Mouse (Mus musculus) kidney, adult 9 months (tissue): Measurements from ENCODE around the gene Zbtb4.

Experiments
- DNase-seq: peaks from one replicate; pipeline ENCODE4 v3.0.0; 2022

Gene Zbtb4

DNA sequence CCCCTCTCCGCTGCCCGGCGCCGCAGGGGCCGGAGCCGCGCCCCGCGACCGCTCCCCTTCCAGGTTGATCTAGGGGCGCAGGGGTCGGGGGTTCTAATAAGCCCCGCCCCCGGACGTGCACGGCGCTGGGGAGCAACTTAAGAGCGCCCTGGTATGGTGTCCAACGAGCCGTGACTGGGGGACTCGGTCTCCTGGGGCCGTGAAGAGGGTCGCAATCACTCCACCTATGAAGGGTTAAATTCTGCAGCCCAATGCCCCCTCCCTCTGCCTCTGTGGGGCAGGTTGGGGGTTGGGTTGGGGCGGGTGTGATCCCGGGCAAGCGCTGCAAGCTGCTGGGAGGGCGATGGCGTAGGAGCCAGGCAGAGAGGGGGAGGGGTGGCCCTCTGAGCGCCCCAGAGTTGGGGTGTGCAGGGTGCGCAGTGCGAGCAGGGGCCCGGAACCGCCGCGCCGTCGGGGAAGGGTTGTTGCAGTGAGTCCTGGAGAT lies 456 bp downstream of the Zbtb4 start:
- peak; percentile 68 for DNase-seq

DNA sequence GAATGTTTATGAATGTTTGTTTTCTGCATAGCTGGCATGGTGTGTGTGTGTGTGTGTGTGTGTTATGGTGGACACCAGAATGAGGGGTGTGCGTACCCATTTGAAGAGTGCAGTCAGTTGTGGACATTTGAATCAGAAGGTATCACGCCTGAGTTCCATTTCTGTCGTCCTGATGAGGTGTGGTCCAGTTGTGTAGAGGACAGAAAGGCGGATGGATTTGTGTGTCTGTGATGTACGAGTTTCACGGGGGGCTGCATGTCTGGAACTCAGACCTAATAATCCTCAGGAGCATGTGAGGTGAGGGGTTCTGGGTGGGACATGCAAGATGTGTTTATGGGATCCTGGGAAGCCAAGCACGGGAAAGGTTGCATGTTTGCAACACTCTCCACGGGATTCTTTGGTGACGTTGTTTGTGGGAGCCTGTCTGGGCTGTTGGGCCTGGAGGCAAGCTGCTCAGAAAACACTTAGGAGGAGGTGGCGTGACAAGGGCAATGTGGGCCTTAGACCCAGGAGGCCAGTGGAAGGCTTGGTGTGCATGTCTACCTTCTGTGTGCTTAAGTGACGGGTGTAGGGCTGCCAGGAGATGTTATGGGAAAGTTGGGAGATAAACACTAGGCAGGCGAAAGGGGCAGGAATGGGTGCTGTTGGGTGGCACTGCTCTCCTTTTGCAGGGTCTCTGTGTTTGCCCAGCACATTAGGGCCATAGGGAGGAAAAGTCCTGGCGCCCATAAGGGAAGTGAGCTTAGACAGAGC lies 1.3 kb downstream of the Zbtb4 start:
- DNase-seq, result peak; percentile 20

DNA sequence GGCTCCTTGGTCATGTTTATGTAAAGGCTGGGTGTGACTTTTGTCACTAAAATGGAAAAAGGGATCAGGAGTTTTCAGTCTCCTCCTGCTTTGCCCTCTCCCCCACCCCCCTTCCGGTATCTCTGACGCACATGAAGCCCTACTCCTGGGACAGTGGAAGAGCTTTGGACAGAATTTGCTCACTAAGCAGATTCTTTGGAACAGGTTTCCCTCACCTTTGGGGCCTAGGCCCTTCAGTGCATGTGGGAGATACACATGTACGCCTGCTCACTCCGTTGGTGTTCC lies 1.9 kb downstream of the Zbtb4 start:
- DNase-seq, result peak; percentile 19

DNA sequence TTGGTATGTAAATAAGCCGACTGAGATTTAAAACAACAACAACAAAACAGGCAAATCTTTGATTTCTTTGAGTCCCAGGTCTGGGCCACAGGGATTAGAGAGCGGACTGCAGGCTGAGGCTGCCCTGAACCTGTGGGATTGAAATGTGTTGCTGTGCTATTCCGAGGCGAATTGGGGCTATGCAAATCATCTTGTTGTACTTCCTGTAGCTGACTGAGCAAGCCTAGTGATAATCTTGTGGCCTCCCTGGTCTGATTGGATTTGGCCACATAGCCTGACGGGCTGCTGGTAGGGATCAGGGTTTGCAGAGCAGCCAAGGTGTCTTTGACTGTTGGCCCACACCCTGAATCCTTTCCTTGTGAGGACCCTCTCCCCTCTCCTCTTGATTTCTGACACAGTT lies 9.2 kb downstream of the Zbtb4 start:
- DNase-seq, result no peak

DNA sequence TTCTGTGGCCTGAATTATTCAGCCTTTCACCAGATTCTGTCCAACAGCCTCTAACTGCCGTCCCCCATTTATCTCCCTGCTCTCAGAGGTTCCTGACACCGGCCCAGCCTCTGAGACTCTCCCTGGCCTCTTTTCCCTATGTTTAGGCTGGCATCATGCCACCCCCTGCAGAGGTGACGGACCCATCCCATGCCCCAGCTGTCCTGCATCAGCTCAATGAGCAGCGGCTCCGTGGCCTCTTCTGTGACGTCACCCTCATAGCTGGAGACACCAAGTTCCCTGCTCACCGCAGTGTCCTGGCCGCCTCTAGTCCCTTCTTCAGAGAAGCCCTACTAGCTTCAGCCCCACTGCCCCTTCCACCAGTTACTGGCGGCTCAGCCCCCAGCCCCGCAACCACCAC lies 10.0 kb downstream of the Zbtb4 start:
- no peak for DNase-seq

- DNase-seq, result no peak
Observed at GRCm38 (mm10) chr11:69776488-69776887, 10.8 kb downstream of the Zbtb4 start.

DNA sequence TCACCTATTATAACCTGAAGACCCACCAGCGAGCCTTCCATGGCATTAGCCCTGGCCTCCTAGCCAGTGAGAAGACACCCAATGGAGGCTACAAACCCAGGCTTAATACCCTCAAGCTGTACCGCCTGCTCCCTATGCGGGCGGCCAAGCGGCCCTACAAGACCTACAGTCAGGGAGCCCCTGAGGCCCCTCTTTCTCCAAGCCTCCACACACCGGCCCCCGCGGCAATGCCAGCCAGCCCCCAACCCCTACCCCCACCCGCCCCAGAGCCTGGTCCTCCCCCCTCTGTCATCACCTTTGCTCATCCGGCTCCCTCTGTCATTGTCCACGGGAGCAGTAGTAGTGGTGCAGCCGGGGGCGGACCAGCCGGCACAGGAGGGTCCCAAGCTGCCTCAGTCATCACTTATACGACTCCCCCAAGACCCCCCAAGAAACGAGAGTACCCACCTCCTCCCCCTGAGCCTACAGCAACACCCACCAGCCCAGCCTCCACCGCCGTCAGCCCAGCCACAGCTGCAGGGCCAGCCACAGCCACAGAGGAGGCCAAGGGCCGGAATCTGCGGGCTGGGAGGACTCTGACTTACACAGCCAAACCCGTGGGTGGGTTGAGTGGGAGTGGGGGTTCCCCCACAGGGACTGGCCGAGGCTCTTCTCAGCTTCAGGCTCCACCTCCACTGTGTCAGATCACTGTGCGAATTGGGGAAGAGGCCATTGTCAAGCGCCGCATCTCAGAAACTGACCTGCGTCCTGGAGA lies 12.0 kb downstream of the Zbtb4 start:
- DNase-seq, result no peak

DNA sequence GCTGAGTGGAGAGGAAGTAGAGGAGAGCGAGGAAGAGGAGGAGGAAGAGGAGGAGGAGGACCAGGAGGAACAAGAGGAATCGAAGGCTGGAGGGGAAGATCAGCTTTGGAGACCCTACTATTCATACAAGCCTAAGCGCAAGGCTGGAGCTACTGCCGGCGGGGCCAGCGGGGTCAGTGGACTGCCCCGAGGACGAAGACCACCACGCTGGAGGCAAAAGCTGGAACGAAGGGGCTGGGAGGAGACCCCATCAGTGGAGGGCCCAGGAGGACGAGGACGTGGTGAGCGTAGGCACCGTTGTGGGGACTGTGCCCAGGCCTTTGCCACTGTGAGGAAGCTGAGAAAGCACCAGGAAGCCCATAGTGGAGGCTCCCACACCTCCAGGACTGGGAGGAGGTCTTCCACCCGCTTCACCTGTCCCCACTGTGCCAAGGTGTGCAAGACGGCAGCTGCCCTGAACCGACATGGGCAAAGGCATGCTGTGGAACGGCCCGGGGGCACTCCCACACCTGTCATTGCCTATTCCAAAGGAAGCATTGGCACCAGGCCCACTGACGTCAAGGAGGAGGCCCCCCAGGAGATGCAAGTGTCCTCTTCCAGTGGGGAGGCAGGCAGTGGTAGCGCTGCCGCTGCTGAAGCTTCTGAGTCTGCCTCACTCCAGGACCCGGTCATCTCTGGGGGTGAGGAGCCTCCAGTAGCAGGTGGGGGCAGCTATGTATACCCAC lies 12.7 kb downstream of the Zbtb4 start:
- no peak for DNase-seq

- no peak for DNase-seq
Observed at GRCm38 (mm10) chr11:69778985-69779384, 13.3 kb downstream of the Zbtb4 start.

GRCm38 (mm10) chr11:69781828-69782227 lies 16.1 kb downstream of the Zbtb4 start:
- DNase-seq, result no peak

GRCm38 (mm10) chr11:69784793-69785272 lies 19.1 kb downstream of the Zbtb4 start:
- DNase-seq, result peak; percentile 49

DNA sequence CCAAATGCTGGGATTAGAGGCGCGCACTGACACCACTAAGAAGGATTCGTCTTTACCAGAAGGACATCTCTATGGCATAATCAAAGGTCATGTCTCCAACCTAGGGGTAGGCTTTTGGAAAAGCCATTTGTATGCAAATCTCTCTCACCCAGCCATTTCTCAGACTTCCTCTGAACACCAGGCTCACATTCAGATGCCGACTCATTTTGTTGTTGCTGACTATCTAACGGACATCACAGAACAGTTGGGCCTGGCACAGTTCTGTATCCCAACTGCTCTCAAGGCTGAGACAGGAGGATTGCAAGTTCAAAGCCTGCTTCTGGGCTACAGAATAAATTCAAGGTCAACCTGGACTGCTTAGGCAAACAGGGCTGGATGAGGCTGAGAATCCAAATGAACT lies 21.6 kb downstream of the Zbtb4 start:
- no peak for DNase-seq

DNA sequence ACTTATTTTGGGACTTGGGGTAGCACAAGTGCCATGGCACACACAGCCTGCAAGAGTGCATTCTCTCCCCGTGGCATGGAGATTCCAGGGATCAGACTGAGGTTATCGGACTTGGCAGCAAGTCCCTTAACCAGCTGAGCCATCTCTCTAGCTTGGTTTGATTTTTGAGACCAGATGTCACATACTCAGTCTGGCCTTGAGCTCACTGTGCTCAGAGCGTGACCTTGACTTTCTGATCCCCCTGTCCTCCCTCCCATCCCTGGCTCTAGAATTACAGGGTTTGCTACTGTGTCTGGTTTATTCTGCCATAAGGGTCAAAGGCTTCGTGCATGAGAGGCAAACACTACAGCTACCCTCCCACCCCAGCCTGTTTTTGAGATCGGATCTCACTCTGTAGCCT lies 23.7 kb downstream of the Zbtb4 start:
- DNase-seq, result no peak

GRCm38 (mm10) chr11:69791420-69791819 lies 25.7 kb downstream of the Zbtb4 start:
- no peak for DNase-seq

- DNase-seq, result no peak
Observed at GRCm38 (mm10) chr11:69793429-69793828, 27.7 kb downstream of the Zbtb4 start.

GRCm38 (mm10) chr11:69795168-69795982 lies 29.7 kb downstream of the Zbtb4 start, which contains the start of gene Chrnb1:
TSS of gene Chrnb1 (minus strand) at chr11:69795943.
- peak; percentile 99 for DNase-seq

- peak; percentile 34 for DNase-seq
Observed at GRCm38 (mm10) chr11:69795983-69796435, 30.3 kb downstream of the Zbtb4 start.

GRCm38 (mm10) chr11:69797924-69798323 lies 32.2 kb downstream of the Zbtb4 start:
- DNase-seq, result no peak

DNA sequence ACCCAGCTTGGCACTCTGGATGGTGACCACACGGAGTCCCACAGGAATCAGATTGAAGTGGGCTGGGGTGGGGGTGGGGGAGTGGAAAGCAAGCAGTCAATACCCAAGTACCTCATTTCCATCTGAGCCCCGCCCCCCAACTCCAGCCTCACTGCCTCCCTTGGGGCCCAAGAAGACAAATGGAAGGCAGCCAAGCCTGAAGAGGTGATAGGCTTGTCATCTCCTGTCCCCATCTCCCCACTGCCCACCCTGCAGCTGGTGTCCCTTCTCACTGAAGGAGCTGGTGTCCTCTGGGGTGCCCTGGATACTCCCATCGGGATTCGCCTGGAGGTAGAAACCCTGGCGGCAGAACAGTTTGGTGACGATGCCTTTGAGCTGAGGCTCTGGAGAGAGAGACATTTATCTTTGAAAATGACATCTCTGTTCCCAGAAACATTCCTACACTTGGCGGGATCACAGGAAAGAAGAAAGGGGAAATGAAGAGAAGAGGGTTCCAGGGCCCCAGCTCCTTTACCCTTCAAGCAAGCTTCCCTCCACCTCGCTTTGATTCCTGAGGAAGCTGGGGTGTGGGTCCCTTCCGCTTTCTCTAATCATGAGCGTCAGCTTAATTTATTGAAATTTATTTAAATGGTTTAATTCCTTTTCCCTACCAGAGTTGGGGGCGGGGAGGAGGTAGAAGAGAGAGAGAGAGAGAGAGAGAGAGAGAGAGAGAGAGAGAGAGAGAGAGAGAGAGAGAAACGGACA lies 33.9 kb downstream of the Zbtb4 start:
- DNase-seq, result no peak

DNA sequence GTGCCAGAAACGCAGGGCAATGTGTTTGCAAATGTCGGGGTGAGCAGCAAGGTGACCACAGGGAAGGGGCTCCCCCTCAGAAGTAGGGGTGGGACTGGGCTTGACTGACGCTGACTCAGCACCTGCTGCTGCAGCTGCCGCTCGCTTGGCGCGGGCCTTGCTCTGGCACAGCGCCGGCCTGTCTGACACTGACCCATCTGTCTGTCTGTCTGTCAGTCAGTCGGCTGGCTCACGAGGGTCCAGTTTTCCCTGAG lies 34.4 kb downstream of the Zbtb4 start:
- DNase-seq, result no peak

DNA sequence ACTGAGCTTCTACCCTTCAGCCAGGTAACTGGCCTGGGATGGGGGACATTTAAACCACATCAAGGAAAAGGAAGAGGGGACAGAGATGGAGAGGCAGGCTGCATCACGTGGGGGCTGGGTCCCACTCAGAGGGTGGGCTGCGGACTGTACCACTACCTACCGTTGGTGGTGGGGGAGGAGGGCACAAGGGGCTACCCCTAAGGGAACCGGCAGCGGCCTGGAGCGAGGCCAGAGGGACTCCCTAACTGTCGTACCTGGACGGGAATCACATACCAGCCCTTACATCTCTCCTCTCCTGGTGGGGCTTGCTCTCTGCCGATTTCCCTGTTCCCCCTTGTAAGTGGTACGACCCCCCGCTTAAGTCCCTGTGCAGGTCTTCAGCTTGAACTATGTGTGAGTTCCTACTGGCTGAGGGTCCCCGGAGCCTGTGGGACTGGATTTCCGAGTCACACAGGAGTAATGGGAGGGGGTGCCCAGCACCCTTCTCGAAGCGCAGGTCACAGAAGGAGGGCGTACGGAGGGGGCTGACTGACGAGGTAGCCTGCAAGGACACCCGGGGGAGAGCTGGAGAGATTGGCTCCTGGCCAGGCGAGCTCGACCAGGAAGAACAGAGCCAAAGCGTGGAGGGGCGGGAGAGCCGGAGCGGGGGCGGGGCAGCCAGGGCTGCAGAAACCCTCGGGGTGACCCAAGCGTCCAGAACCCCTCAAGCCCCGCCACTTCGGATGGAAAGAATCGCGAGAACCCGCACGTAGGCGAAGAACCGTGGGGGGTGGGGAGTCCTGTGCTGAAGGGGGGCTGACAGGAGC lies 34.9 kb downstream of the Zbtb4 start:
- DNase-seq, result peak; percentile 41
